Mouse (Mus musculus): ENCODE measurements around the gene Ankdd1a. TPM values are rescaled to one million over a fixed set of nuclear protein-coding genes. Genes with fewer than 3 reads are reported as not detected.
A peak's percentile ranks its signal among the peaks of the same experiment; 100 is the strongest.

The Ankdd1a gene
- total RNA-seq, 2 experiments from 2014 or later, result 1.7 to 1.9 TPM

DNA sequence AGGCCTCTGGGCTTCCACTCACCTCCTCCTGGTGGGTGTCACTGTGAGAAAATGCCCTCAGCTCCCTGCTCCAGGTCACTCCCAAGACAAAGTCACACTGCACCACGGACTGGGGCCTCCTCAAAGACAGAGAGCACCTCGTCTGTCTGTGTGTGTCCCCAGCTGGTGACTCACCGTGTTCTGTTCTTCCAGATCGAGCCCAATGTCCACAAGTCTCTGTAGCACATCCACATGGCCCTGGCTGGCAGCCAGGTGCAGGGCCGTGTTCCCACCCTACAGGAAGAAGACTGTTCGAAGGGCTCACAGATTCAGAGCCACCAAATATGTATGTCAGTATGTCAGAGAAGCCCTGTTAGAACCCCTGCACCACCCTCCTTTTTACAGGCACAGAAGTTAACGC lies 11.5 kb downstream of the Ankdd1a start:
- no peak for DNase-seq (ENCODE audit: low spot score in 2 of 2)

DNA sequence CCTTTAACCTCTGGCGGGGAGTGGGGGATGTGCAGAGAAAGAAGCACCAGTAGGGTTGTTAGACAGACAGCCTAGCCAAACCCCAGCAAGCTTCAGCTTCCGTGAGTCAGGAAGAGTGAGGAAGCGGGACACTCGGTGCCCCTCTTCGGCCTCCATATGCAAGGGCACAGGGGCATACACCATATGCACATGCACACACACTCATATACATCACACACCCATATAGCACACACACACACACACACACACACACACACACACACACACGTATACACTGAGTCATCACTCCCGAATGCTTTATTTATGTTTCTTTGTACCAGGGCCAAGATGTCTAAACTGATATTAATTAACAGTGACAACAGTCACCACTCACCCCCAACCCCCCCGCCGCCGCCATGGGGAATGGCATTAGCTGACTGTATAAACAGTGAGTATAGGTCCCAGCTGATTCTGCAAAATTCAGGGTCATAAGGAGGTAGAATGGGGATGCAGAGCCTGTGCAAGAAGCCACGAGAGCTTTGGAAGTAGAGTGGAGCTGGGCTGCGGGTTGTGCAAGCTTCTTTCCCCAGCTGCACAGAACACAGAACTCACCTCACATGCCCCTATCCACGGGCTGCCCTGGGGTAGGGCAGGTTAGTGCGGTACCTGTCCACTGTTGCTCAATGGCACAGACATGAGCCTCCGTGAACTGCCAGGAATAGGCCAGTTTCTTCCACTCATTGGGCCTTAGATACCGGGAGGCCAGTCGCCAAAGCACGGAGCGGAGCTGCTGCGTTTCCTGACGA lies 17.1 kb downstream of the Ankdd1a start:
- no peak for DNase-seq (ENCODE audit: low spot score in 2 of 2)

- DNase-seq (ENCODE audit: low spot score in 2 of 2), result no peak
These were observed 17.8 kb downstream of the Ankdd1a start for GRCm38 (mm10) chr9:65502146-65502545.

DNA sequence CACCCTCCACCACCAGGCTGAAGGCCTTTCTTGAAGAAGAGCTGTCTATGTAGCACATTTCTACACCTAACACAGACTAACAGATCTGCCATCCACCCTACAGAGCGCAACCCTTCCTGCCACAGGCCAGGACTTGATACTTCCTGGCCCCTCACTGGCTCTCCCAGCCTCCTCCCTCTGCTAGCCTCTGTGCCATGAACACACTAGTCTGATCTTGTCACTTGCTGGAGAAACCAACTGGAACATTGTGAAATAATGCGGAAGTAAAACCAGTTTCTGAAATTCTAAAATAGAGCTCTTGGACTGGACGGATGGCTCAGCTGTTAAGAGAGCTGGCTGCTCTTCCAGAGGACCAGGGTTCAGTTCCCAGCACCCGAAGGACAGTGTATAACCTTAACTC lies 27.1 kb downstream of the Ankdd1a start:
- DNase-seq (ENCODE audit: low spot score in 2 of 2), result no peak

- DNase-seq (ENCODE audit: low spot score in 2 of 2), result no peak
These were observed 27.6 kb downstream of the Ankdd1a start for GRCm38 (mm10) chr9:65492351-65492750.

DNA sequence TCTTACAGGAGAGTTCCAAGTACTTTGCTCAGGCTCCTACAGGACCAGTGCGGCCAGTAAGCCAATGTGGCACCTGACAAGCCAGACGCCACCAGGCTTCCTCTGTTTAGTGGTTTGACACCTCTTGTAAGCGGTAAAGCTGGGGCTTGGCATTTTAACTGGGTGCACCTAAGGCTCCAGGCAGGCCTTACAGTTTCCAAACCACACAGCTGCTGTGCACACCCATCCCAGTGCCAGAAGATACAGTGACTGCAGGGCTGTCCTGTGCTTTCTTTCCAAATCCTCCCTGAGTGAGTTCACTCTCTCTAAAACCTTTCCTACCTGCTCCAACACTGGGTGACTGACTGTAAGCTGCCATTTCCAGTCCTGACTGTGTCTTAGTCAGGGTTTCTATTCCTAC lies 28.5 kb downstream of the Ankdd1a start:
- DNase-seq (ENCODE audit: low spot score in 2 of 2), result no peak

- no peak for DNase-seq (ENCODE audit: low spot score in 2 of 2)
These were observed 39.9 kb downstream of the Ankdd1a start for GRCm38 (mm10) chr9:65480071-65480470.

GRCm38 (mm10) chr9:65479158-65479557 lies 40.8 kb downstream of the Ankdd1a start:
- DNase-seq (ENCODE audit: low spot score in 2 of 2), result no peak

DNA sequence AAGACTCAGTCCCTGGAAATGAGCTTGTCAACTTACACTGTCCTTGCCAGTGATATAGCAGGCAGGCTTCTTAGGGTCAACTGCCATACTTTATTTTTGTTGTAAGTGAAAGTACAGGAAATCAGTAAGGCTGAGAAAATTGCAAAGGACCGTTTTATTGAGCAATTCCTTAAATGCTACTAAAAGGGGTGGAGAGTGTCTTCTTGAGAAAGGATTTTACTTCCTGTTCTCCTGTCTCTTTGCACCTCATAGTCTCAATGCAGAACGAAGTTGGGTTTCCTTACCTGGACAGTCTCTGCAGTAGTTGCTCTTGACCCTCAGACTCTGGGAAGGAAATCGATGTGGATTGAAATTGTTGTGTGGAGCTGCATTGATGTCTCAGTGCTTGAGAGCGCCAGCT lies 47.2 kb downstream of the Ankdd1a start:
- no peak for DNase-seq (ENCODE audit: low spot score in 2 of 2)

DNA sequence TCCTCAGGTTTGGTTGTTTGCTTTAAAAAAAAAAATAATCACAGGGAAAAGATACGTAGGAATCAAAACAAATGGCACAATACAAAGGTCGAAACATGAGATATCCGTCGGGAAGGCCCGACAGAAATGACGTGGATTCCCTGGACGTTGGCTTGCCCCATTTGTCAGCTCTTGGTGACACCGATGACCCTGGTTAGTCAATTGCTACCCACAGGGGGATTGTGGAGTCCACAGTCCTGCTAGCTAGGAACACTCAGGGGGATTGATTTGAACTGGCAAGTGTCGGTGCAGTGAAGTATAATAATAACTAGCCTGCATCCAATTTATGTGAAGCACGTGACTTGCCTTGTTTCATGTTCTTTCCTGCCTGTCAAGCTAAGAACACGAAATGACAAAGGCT lies 52.3 kb downstream of the Ankdd1a start:
- no peak for DNase-seq (ENCODE audit: low spot score in 2 of 2)

DNA sequence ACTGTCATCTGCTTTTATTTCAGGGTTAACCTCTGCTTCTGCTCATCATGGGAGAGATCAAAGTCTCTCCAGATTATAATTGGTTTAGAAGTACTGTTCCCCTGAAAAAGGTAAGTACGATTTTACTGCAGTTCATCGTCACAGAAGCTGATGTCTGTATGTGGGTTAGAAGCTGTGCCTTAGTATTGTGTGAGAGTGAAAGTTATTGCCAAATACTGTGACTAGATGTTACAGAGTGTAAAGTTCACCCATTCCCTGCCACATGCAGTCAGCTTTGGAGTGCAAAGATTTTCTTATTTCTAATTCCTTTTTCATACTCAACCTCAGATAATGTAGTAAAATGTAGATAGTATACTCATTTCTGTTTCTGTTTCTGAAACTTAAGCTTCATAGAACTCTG lies 54.8 kb downstream of the Ankdd1a start:
- no peak for DNase-seq (ENCODE audit: low spot score in 2 of 2)

GRCm38 (mm10) chr9:65464161-65464560 lies 55.8 kb downstream of the Ankdd1a start:
- DNase-seq (ENCODE audit: low spot score in 2 of 2), result no peak

DNA sequence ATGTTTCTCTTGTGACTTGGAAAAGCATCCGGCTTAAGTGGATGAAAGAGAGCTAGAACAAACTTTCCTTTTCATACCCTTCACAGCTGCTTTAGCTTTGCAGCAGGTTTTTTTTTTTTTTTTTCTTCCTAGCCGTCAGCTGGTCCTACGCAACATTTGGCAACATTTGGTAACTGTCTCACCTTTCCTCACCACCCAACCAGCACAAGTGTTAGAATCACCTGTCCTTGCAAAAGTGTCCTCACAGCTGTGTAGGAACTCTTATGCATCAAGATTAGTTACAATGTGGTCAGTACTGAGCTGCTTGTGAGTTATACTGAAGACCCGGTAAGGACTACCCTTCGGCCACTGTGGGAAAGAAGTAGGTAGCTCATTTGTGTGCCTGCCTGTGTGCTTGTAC lies 57.4 kb downstream of the Ankdd1a start:
- DNase-seq (ENCODE audit: low spot score in 2 of 2), result no peak

DNA sequence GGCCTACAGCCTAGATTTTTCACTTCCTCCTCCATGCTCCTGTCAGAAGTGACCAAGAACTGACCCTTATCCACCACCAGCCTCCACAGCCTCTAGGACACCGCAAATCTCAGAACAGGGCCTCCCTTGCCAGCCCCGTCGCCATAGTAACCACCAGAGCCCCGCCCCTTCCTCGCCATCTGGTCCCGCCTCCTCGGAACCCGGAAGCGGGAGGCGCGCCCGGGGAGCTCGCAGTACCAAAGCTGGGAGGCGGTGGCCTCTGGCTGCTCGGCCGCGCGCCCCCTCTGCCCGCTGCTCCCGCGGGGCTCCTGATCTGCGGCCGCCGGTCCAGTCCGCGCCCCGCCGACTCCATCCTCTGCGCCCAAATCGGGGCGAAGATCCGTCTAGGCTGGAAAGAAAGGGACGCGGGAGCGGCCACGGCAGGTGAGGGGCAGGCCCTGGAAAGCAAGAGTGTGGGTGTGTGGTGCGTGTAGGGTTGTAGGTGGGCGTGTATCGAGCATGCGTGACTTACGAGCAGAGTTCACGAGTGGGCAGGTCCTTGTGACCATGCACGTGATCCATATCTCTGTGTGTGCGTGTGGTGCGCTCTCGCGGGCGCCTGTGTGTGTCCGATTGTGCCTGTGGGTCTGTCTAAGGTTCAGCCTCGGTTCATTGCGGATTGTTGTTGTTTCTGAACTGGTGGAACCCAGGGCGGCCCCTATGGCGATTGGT lies 59.1 kb downstream of the Ankdd1a start, which contains the start of gene Spg21:
Gene Spg21 (plus strand): TSS at position 216 of the 711 bp plus-strand sequence.
- peak; percentile 94 to 95 for DNase-seq (ENCODE audit: low spot score in 2 of 2)

GRCm38 (mm10) chr9:65460198-65460597 lies 59.8 kb downstream of the Ankdd1a start:
- DNase-seq (ENCODE audit: low spot score in 2 of 2), result no peak

GRCm38 (mm10) chr9:65458975-65459374 lies 61.0 kb downstream of the Ankdd1a start:
- DNase-seq (ENCODE audit: low spot score in 2 of 2), result no peak

DNA sequence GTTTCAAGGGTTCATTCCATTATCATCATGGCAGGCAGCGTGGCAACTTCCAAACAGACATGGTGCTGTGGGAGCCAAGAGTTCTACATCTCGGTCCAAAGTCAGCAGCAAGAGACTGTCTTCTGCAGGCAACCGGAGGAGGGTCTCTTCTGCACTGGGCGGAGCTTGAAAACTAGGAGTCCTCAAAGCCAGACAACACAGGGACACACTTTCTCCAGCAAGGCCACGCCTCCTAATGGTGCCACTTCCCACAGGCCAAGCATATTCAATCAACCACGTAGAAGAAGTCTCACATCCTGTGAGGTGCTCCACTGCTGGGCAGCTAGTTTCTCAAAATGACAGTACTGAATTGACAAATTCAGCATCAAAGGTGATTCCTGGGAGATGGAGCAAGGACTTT lies 72.0 kb downstream of the Ankdd1a start:
- DNase-seq (ENCODE audit: low spot score in 2 of 2), result no peak

DNA sequence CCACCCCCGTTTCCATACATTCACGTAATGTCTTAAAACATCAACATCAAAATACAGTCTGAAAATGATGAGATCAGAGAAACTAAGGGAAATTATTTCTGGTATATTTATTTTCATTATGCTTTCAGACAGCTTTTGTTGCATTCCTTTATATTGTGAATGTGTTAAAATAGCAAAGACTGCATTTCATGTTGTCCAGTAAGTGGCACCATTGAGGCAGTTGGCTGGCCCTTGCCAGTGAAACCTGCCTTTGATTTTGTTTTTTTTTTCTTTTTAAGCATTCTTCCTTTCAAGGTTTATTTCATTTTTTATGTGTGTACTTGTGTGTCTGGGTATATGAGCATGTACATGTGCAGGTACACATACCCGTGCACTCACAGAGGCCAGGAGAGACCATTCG lies 75.3 kb downstream of the Ankdd1a start:
- DNase-seq (ENCODE audit: low spot score in 2 of 2), result no peak
